Mouse (Mus musculus): ENCODE measurements around the gene Fam216b. TPM values are rescaled to one million over a fixed set of nuclear protein-coding genes. Genes with fewer than 3 reads are reported as not detected.

The Fam216b gene
- polyA plus RNA-seq, 1 experiment from 2014 or later, result not detected

GRCm38 (mm10) chr14:78077508-78077907 is 11.3 kb downstream of the Fam216b start:
- WGBS, result 83% methylated on average over 2 of the region's 2 CpGs
- Histone ChIP-seq H3K9me3 (replicated peaks) (no peaks in the 10 kb centered on the region), H3K4me3 (no peak overlapping the region)

DNA sequence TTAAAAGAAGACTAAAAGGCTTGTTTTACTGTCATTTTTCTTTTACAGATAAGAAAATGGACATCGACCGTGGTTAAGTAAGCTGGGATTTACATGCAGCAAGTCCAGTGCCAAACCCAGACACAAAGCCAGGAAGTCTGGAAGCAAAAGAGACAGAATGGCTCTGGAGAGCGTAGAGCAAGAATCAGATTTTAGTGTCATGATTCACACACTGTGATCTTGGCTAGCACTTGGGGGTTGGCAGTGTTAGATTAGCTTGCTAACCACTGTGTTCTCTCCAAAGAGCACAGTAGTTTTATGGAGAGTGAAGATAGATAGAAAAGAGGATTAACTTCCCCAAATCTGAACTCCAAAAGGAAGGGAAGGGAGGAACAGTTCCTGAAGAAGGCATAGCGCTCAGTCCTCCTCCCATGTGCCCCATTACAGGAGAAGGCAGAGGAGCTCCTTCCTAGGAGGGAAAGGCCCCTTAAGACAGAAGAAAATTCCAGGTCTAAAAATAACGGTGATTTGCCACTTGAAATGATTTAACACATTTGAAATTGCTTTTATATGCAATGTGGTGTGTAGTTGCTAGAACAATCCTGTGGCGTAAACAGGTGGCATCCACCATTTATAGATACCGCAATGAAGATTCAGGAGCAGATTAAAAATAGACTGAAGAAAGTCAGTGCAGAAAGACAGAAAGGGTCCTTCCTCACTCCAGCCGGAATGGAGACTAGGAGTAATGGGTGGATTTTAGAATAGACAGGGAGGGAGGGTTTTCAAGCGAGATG is 22.7 kb downstream of the Fam216b start:
- H3K9me3 ChIP-seq (replicated peaks), result no peaks in the 10 kb centered on the region
- no peaks in the 10 kb centered on the region for H3K36me3 ChIP-seq
- no peak for DNase-seq (ENCODE audit: low spot score)
- H3K27me3 ChIP-seq (ENCODE audit: low read depth, poor library complexity, severe bottlenecking), result no peaks in the 10 kb centered on the region
- peaks cover under 1% of the 10 kb centered on the region; the same call in 1 of the 2 replicates for H3K4me1 ChIP-seq
- WGBS, result 92% methylated on average over 9 of the region's 9 CpGs
- no peak overlapping the region for H3K4me3 ChIP-seq
- no peak overlapping the region for H3K27ac ChIP-seq

More at GRCm38 (mm10) chr14:78077508-78077907, 11.3 kb downstream of the Fam216b start:
- Histone ChIP-seq H3K4me1 (no peaks in the 10 kb centered on the region), H3K36me3 (no peaks in the 10 kb centered on the region), H3K27me3 (ENCODE audit: low read depth, poor library complexity, severe bottlenecking) (no peaks in the 10 kb centered on the region), H3K27ac (no peak overlapping the region)
- no peak for DNase-seq (ENCODE audit: low spot score)

- H3K9me3 ChIP-seq (replicated peaks), result no peaks in the 10 kb centered on the region
- H3K4me1 ChIP-seq, result peaks cover 9% of the 10 kb centered on the region
- WGBS, result 92% methylated on average over 11 of the region's 11 CpGs
- H3K27me3 ChIP-seq (ENCODE audit: low read depth, poor library complexity, severe bottlenecking), result no peaks in the 10 kb centered on the region
- H3K36me3 ChIP-seq, result no peaks in the 10 kb centered on the region
- DNase-seq (ENCODE audit: low spot score), result no peak
- H3K4me3 ChIP-seq, result no peak overlapping the region
- H3K27ac ChIP-seq, result no peak overlapping the region
Observed at GRCm38 (mm10) chr14:78062484-78062883, 26.3 kb downstream of the Fam216b start.

GRCm38 (mm10) chr14:78060609-78060951 is 28.2 kb downstream of the Fam216b start:
- Histone ChIP-seq H3K4me1 (peaks cover 9% of the 10 kb centered on the region), H3K9me3 (replicated peaks) (no peaks in the 10 kb centered on the region), H3K36me3 (no peaks in the 10 kb centered on the region), H3K27ac (no peak overlapping the region), H3K27me3 (ENCODE audit: low read depth, poor library complexity, severe bottlenecking) (no peaks in the 10 kb centered on the region), H3K4me3 (no peak overlapping the region)
- WGBS, result 69% methylated on average over 6 of the region's 6 CpGs
- DNase-seq (ENCODE audit: low spot score), result peak; percentile 44

DNA sequence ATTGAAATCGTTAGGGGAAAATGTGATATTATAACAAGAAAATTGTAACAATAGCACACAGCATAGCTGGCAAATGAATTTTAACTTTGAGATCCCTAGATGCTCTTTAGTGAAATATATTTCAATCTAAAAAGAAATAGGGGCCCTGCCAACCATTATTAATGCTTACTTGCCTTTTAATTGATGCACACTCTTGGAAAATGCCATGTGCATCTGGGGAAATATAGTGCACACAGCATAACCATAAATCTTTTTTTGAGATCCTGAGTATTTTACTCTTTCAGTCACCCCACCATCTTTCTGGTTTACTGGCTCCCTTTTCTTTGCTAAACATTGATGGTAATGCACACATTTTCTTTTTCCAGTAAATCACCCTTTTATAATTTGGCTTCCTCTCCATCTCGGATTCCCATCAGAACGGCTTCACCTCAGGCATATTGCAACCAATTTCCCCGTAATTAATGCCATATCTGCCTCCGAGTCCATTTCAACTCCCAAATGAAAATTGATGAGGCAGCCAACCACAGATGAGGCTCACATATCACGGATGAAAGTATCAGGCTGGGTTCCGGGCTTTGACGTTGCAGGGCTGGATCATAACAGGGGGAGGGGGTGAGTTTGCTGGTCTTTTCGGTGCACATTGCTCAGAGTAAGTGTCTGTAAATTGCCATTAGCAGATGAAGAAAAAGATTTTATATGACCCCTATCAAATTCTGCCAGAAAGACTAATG is 28.8 kb downstream of the Fam216b start:
- no peaks in the 10 kb centered on the region for H3K27me3 ChIP-seq (ENCODE audit: low read depth, poor library complexity, severe bottlenecking)
- no peaks in the 10 kb centered on the region for H3K36me3 ChIP-seq
- no peak overlapping the region for H3K27ac ChIP-seq
- H3K4me3 ChIP-seq, result no peak overlapping the region
- H3K4me1 ChIP-seq, result peaks cover 9% of the 10 kb centered on the region
- 45% methylated on average over 9 of the region's 9 CpGs for WGBS
- peak; percentile 57 for DNase-seq (ENCODE audit: low spot score)
- H3K9me3 ChIP-seq (replicated peaks), result no peaks in the 10 kb centered on the region

- Histone ChIP-seq H3K27ac (no peak overlapping the region), H3K36me3 (no peaks in the 10 kb centered on the region), H3K4me1 (peaks cover 9% of the 10 kb centered on the region), H3K9me3 (replicated peaks) (no peaks in the 10 kb centered on the region), H3K27me3 (ENCODE audit: low read depth, poor library complexity, severe bottlenecking) (no peaks in the 10 kb centered on the region), H3K4me3 (no peak overlapping the region)
- 65% methylated on average over 7 of the region's 7 CpGs for WGBS
- no peak for DNase-seq (ENCODE audit: low spot score)
Observed at GRCm38 (mm10) chr14:78057362-78057761, 31.4 kb downstream of the Fam216b start.

DNA sequence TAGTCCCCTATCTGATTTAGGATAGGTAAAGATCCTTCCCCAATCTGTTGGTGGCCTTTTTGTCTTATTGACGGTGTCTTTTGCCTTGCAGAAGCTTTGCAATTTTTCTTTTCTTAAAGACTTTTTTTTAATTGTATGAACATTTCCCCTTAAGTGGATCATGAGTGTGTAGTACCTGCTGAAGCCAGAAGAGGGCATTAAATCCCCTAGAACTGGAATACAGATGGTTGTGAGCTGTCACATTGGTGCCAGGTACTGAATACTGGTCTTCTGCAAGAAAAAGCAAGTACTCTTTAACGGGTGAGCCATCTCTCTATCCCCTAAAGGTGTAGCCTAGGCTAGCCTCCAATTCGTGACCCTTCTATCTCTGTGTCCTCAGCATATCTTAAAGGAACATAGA is 32.4 kb downstream of the Fam216b start:
- no peak overlapping the region for H3K4me3 ChIP-seq
- H3K27me3 ChIP-seq (ENCODE audit: low read depth, poor library complexity, severe bottlenecking), result no peaks in the 10 kb centered on the region
- DNase-seq (ENCODE audit: low spot score), result no peak
- no peak overlapping the region for H3K27ac ChIP-seq
- H3K4me1 ChIP-seq, result peaks cover 9% of the 10 kb centered on the region
- H3K9me3 ChIP-seq (replicated peaks), result no peaks in the 10 kb centered on the region
- WGBS, result 86% methylated on average over 3 of the region's 3 CpGs
- no peaks in the 10 kb centered on the region for H3K36me3 ChIP-seq

DNA sequence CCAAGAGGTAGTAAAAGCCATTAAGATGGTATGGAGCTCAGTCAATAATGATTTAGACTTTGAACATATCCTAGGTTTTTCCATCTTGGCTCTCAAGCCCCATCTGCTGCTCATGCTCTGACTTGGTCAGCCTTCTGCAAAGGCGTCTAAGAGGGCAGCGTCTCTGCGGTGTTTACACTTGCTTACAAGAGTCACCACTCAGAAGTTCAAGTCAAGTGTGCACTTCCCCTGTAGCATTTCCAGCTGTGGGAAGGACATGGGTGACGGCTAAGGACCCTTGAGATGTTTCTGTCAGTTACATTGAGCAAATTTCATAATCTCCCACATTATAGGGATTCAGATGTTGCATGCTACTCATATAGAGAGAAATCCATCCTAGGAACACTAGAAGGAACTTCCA is 40.1 kb downstream of the Fam216b start:
- no peaks in the 10 kb centered on the region for H3K9me3 ChIP-seq (replicated peaks)
- H3K4me3 ChIP-seq, result no peak overlapping the region
- no peaks in the 10 kb centered on the region for H3K4me1 ChIP-seq
- H3K27ac ChIP-seq, result no peak overlapping the region
- no peaks in the 10 kb centered on the region for H3K27me3 ChIP-seq (ENCODE audit: low read depth, poor library complexity, severe bottlenecking)
- no peaks in the 10 kb centered on the region for H3K36me3 ChIP-seq
- no peak for DNase-seq (ENCODE audit: low spot score)
- WGBS, result 83% methylated on average over 4 of the region's 4 CpGs

- H3K9me3 ChIP-seq (replicated peaks), result no peaks in the 10 kb centered on the region
- H3K36me3 ChIP-seq, result no peaks in the 10 kb centered on the region
- no peak for DNase-seq (ENCODE audit: low spot score)
- no peak overlapping the region for H3K27ac ChIP-seq
- no peaks in the 10 kb centered on the region for H3K27me3 ChIP-seq (ENCODE audit: low read depth, poor library complexity, severe bottlenecking)
- WGBS, result 91% methylated on average over 3 of the region's 3 CpGs
- no peak overlapping the region for H3K4me3 ChIP-seq
- H3K4me1 ChIP-seq, result no peaks in the 10 kb centered on the region
Observed at GRCm38 (mm10) chr14:78048258-78048657, 40.5 kb downstream of the Fam216b start.

- no peak overlapping the region for H3K27ac ChIP-seq
- H3K9me3 ChIP-seq (replicated peaks), result no peaks in the 10 kb centered on the region
- H3K36me3 ChIP-seq, result no peaks in the 10 kb centered on the region
- 41% methylated on average over 2 of the region's 2 CpGs for WGBS
- no peak for DNase-seq (ENCODE audit: low spot score)
- no peaks in the 10 kb centered on the region for H3K27me3 ChIP-seq (ENCODE audit: low read depth, poor library complexity, severe bottlenecking)
- H3K4me1 ChIP-seq, result no peaks in the 10 kb centered on the region
- no peak overlapping the region for H3K4me3 ChIP-seq
Observed at GRCm38 (mm10) chr14:78043079-78043478, 45.7 kb downstream of the Fam216b start.

- H3K4me3 ChIP-seq, result no peak overlapping the region
- no peak overlapping the region for H3K27ac ChIP-seq
- H3K27me3 ChIP-seq (ENCODE audit: low read depth, poor library complexity, severe bottlenecking), result no peaks in the 10 kb centered on the region
- DNase-seq (ENCODE audit: low spot score), result no peak
- 83% methylated on average over 11 of the region's 11 CpGs for WGBS
- H3K4me1 ChIP-seq, result no peaks in the 10 kb centered on the region
- no peaks in the 10 kb centered on the region for H3K36me3 ChIP-seq
- H3K9me3 ChIP-seq (replicated peaks), result no peaks in the 10 kb centered on the region
Observed at GRCm38 (mm10) chr14:78041886-78042526, 46.8 kb downstream of the Fam216b start.

GRCm38 (mm10) chr14:78040643-78041042 is 48.2 kb downstream of the Fam216b start:
- 87% methylated on average over 6 of the region's 6 CpGs for WGBS
- H3K27me3 ChIP-seq (ENCODE audit: low read depth, poor library complexity, severe bottlenecking), result no peaks in the 10 kb centered on the region
- H3K4me3 ChIP-seq, result no peak overlapping the region
- no peak for DNase-seq (ENCODE audit: low spot score)
- H3K9me3 ChIP-seq (replicated peaks), result no peaks in the 10 kb centered on the region
- H3K27ac ChIP-seq, result no peak overlapping the region
- no peaks in the 10 kb centered on the region for H3K36me3 ChIP-seq
- H3K4me1 ChIP-seq, result no peaks in the 10 kb centered on the region

DNA sequence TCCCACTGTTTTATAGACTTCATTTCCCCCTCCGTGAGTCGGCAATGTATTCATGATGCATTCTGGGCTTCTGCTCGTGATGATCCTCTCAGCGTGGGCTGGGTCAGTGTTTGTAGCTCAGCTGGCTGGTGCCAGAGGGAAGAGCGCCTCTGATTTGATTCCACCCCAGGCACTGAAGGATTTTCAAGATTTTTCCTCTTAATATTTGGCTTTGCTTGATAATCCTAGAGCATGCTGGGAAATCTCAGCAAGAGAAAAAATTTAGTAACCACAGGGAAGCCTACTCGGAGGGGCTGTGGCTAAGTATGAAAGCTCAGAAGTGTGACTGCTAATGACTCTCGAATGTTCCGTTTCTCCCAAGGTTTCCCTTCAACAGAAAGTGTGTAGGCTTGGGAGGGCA is 49.9 kb downstream of the Fam216b start:
- Histone ChIP-seq H3K36me3 (no peaks in the 10 kb centered on the region), H3K9me3 (replicated peaks) (no peaks in the 10 kb centered on the region), H3K27ac (no peak overlapping the region), H3K4me1 (no peaks in the 10 kb centered on the region), H3K4me3 (no peak overlapping the region), H3K27me3 (ENCODE audit: low read depth, poor library complexity, severe bottlenecking) (no peaks in the 10 kb centered on the region)
- no peak for DNase-seq (ENCODE audit: low spot score)
- 86% methylated on average over 8 of the region's 8 CpGs for WGBS
